Mouse (Mus musculus) heart, embryonic 11.5 days (tissue): Measurements from ENCODE around the gene Ptk7. TPM values are rescaled to one million over a fixed set of nuclear protein-coding genes. Genes with fewer than 3 reads are reported as not detected.

Source experiments
- ATAC-seq: fragments of 200-750 bp; cut with Nextera tagmentation; replicated peaks from 2 replicates; pipeline ENCODE4 v1.8.0; 2017; ENCODE audit warnings: moderate library complexity; ENCODE audit not compliant: insufficient number of reproducible peaks, low FRiP score, low TSS enrichment
- H3K27ac ChIP-seq: fragments of 300-500 bp; sonication (generic); 2 replicates; pipeline ENCODE4 v1.5.1; 2014; ENCODE audit warnings: mild to moderate bottlenecking, low read depth, low read length
- H3K27me3 ChIP-seq: fragments of 300-500 bp; sonication (generic); 2 replicates; pipeline ENCODE4 v1.6.1; 2014; ENCODE audit warnings: mild to moderate bottlenecking, low read length, mixed read lengths; ENCODE audit not compliant: control insufficient read depth, insufficient read depth
- H3K36me3 ChIP-seq: fragments of 300-500 bp; sonication (generic); 2 replicates; pipeline ENCODE4 v1.6.1; 2014; ENCODE audit warnings: mild to moderate bottlenecking, low read length, moderate library complexity, mixed read lengths; ENCODE audit not compliant: control insufficient read depth, insufficient read depth
- H3K4me1 ChIP-seq: fragments of 300-500 bp; sonication (generic); 2 replicates; pipeline ENCODE4 v1.6.1; 2014; ENCODE audit warnings: low read length; ENCODE audit not compliant: control insufficient read depth, insufficient read depth
- H3K4me2 ChIP-seq: fragments of 300-500 bp; sonication (generic); 2 replicates; pipeline ENCODE4 v1.6.1; 2014; ENCODE audit warnings: mild to moderate bottlenecking, moderate library complexity
- H3K4me3 ChIP-seq: fragments of 300-500 bp; sonication (generic); 2 replicates; pipeline ENCODE4 v1.5.1; 2014; ENCODE audit warnings: low read depth, low read length
- H3K9ac ChIP-seq: fragments of 300-500 bp; sonication (generic); 2 replicates; pipeline ENCODE4 v1.6.1; 2014; ENCODE audit warnings: mild to moderate bottlenecking, low read depth, low read length, moderate library complexity
- H3K9me3 ChIP-seq: fragments of 300-500 bp; sonication (generic); replicated peaks from 2 replicates; pipeline ENCODE4 v1.6.1; 2016; ENCODE audit warnings: low read length; ENCODE audit not compliant: control insufficient read depth
- WGBS: fragments of 180-500 bp; shearing (Covaris S2); extraction: QIAGEN DNeasy Blood & Tissue Kit; methylation state at CpG from one replicate; pipeline ENCODE4 v1.1.7; 2014; ENCODE audit not compliant: insufficient replicate concordance; 5-methylcytosine and 5-hydroxymethylcytosine counted together
- polyA plus RNA-seq: library from polyadenylated mRNA; unstranded; fragments of >200 nt; fragmentation: Nextera tagmentation; extraction: Ambion mirVana; gene quantifications from 2 replicates; pipeline ENCODE4 v1.2.1, GENCODE M21; 2014

Ptk7 gene
- polyA plus RNA-seq, 1 experiment from 2014 or later: 18.8 TPM

- WGBS: 3% methylated on average over 12 of the region's 12 CpGs
- peak overlapping the region; percentile 95 for H3K4me3 ChIP-seq
- no peaks in the 10 kb centered on the region for H3K9me3 ChIP-seq
- no peaks in the 10 kb centered on the region; the same call in none of the 2 replicates for H3K36me3 ChIP-seq
- peak; percentile 55 for ATAC-seq
- peak overlapping the region; percentile 99 for H3K9ac ChIP-seq
- H3K4me2 ChIP-seq: peak overlapping the region; percentile 84
- peaks cover 42% of the 10 kb centered on the region for H3K4me1 ChIP-seq
- peak overlapping the region; percentile 98 for H3K27ac ChIP-seq
- H3K27me3 ChIP-seq: no peaks in the 10 kb centered on the region
These were observed 559 bp upstream of the Ptk7 start for GRCm38 (mm10) chr17:46629685-46630441.

- ATAC-seq: no peak
- peak overlapping the region; percentile 84 for H3K4me2 ChIP-seq
- 0% methylated on average over 13 of the region's 13 CpGs for WGBS
- H3K27ac ChIP-seq: peak overlapping the region; percentile 98
- no peaks in the 10 kb centered on the region for H3K27me3 ChIP-seq
- H3K9me3 ChIP-seq: no peaks in the 10 kb centered on the region
- H3K36me3 ChIP-seq: no peaks in the 10 kb centered on the region; the same call in none of the 2 replicates
- peaks cover 56% of the 10 kb centered on the region for H3K4me1 ChIP-seq
- peak overlapping the region; percentile 95 for H3K4me3 ChIP-seq
- H3K9ac ChIP-seq: peak overlapping the region; percentile 99
These were observed 873 bp downstream of the Ptk7 start for GRCm38 (mm10) chr17:46628471-46628790.

GRCm38 (mm10) chr17:46627409-46627808 lies 1.9 kb downstream of the Ptk7 start:
- peak overlapping the region; percentile 84 for H3K4me2 ChIP-seq
- H3K9me3 ChIP-seq: no peaks in the 10 kb centered on the region
- WGBS: 48% methylated on average over 6 of the region's 6 CpGs
- no peak for ATAC-seq
- peak overlapping the region; percentile 98; the same call in 1 of the 2 replicates for H3K27ac ChIP-seq
- peak overlapping the region; percentile 95 for H3K4me3 ChIP-seq
- peaks cover 66% of the 10 kb centered on the region for H3K4me1 ChIP-seq
- H3K27me3 ChIP-seq: no peaks in the 10 kb centered on the region
- peak overlapping the region; percentile 99 for H3K9ac ChIP-seq
- no peaks in the 10 kb centered on the region; the same call in none of the 2 replicates for H3K36me3 ChIP-seq

- H3K27me3 ChIP-seq: no peaks in the 10 kb centered on the region
- no peaks in the 10 kb centered on the region for H3K9me3 ChIP-seq
- H3K9ac ChIP-seq: peak overlapping the region; percentile 67
- no peaks in the 10 kb centered on the region for H3K36me3 ChIP-seq
- H3K4me2 ChIP-seq: peak overlapping the region; percentile 58
- H3K4me3 ChIP-seq: peak overlapping the region; percentile 16
- peak overlapping the region; percentile 90 for H3K27ac ChIP-seq
- H3K4me1 ChIP-seq: peaks cover 80% of the 10 kb centered on the region
- ATAC-seq: no peak
- 47% methylated on average over 12 of the region's 12 CpGs for WGBS
These were observed 4.7 kb downstream of the Ptk7 start for GRCm38 (mm10) chr17:46624598-46624997.

DNA sequence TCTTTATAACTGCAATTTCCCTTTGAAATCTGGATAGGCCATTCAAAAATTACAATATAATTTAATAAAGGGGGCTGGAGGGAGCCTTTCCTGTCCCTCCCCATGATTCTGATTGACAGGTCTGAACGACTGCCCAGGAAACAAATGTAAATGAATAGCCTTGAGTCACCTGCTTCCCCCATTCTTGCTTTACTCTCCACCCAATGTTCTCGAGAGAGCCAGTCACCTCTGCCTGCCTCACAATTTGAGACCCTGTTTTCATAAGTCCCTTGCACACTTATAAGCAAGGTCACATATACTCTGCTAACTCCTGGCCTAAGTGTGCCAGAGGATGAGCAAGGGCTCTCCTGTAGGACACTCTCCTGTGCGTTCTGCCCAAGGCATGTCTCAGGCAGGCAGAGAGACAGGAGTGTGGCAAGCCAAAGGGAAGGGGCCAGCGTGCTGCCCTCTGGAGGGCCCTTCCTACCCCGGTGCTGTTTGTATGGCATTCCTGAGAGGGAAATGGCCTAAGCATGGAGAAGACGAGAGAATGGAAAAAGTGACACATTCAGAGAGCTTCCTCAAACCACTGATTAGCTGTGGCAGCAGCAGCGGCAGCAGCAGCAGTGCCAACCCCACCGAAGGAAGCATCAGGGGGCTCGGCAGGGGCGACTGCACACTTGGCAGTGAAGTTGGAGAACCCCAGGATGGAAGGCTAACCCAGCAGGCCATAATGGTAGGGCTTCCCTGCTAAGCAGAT lies 5.3 kb downstream of the Ptk7 start:
- Histone ChIP-seq H3K9ac (peak overlapping the region; percentile 67), H3K4me1 (peaks cover 86% of the 10 kb centered on the region), H3K36me3 (no peaks in the 10 kb centered on the region), H3K9me3 (no peaks in the 10 kb centered on the region), H3K27ac (peak overlapping the region; percentile 90), H3K4me3 (peak overlapping the region; percentile 16), H3K4me2 (peak overlapping the region; percentile 58), H3K27me3 (no peaks in the 10 kb centered on the region)
- no peak; the same call in 1 of the 2 replicates for ATAC-seq
- 18% methylated on average over 10 of the region's 10 CpGs for WGBS

DNA sequence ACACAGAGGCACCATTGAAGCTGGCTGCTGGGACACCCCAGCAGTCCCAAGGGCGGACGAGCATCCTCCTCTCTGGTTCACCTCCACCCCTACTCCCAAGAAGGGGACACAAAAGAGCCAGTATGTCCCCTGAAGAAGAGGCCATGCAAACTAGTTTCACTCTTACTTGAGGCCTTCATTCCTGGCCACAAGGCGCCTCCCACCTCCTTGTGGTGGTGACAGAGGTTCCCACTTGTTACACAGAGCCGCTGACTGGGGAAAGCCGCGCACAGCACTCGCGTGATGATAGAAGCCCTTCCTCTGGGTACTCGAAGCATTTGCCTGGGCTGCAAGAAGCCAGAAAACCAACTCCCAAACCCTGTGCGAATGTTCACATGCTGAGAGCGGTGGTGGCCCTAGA lies 7.0 kb downstream of the Ptk7 start:
- no peaks in the 10 kb centered on the region for H3K9me3 ChIP-seq
- peaks cover 95% of the 10 kb centered on the region for H3K4me1 ChIP-seq
- peak overlapping the region; percentile 35 for H3K4me2 ChIP-seq
- WGBS: 43% methylated on average over 11 of the region's 11 CpGs
- H3K9ac ChIP-seq: peak overlapping the region; percentile 49
- ATAC-seq: no peak
- no peaks in the 10 kb centered on the region for H3K27me3 ChIP-seq
- peak overlapping the region; percentile 84 for H3K27ac ChIP-seq
- H3K36me3 ChIP-seq: no peaks in the 10 kb centered on the region
- H3K4me3 ChIP-seq: 0 out of 2 replicates have a peak overlapping the region, but pooled peaks have one; percentile 1

GRCm38 (mm10) chr17:46621324-46621723 lies 8.0 kb downstream of the Ptk7 start:
- ATAC-seq: no peak
- Histone ChIP-seq H3K36me3 (no peaks in the 10 kb centered on the region), H3K4me1 (peaks cover 98% of the 10 kb centered on the region), H3K4me2 (peak overlapping the region; percentile 48), H3K27me3 (no peaks in the 10 kb centered on the region), H3K27ac (peak overlapping the region; percentile 84), H3K9ac (peak overlapping the region; percentile 66), H3K9me3 (no peaks in the 10 kb centered on the region), H3K4me3 (no peak overlapping the region)
- 35% methylated on average over 15 of the region's 15 CpGs for WGBS

DNA sequence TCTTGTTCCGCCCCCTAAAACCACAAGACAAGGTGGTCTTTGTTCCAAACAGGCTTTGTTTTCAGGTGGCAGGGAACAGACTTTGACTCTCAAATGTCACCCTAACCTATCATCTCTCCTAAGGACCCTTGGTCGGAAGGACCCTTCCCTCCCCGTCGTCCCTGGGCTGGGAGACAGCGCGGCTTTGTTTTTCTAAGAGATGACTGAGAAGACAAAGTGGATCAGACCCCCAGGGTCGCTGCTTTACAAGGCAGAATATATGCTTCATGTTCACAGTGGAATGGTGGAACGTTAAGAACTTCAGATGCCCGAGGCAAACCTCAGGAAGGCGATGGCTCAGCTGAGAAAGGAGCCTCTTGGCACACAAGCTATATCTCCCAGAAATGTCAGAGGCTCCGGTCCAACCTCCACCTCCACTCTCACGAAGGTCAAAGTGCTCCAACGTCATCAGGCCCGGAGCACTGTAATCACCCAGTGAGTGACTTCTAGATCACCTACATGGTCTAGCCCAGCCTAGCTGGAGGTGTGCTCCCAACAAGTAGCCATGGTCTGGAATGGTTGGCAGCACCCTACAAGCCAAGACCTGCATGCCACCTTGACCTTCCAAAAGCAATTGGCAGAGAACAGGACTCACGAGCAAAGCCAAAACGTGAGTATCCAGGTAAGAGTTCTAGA lies 9.5 kb downstream of the Ptk7 start:
- Histone ChIP-seq H3K27me3 (no peaks in the 10 kb centered on the region), H3K4me1 (peaks cover 88% of the 10 kb centered on the region), H3K9me3 (no peaks in the 10 kb centered on the region), H3K36me3 (no peaks in the 10 kb centered on the region), H3K4me2 (peak overlapping the region; percentile 53), H3K9ac (peak overlapping the region; percentile 66), H3K4me3 (no peak overlapping the region), H3K27ac (peak overlapping the region; percentile 96)
- ATAC-seq: no peak
- 22% methylated on average over 16 of the region's 16 CpGs for WGBS
